Mouse (Mus musculus): ENCODE measurements around the gene Gm9922. TPM values are rescaled to one million over a fixed set of nuclear protein-coding genes. Genes with fewer than 3 reads are reported as not detected.

Gm9922 gene
- 3.1 and 3.5 TPM in 2 replicates for polyA plus RNA-seq (2015; fragmentation: Nextera tagmentation; extraction: Ambion mirVana)

DNA sequence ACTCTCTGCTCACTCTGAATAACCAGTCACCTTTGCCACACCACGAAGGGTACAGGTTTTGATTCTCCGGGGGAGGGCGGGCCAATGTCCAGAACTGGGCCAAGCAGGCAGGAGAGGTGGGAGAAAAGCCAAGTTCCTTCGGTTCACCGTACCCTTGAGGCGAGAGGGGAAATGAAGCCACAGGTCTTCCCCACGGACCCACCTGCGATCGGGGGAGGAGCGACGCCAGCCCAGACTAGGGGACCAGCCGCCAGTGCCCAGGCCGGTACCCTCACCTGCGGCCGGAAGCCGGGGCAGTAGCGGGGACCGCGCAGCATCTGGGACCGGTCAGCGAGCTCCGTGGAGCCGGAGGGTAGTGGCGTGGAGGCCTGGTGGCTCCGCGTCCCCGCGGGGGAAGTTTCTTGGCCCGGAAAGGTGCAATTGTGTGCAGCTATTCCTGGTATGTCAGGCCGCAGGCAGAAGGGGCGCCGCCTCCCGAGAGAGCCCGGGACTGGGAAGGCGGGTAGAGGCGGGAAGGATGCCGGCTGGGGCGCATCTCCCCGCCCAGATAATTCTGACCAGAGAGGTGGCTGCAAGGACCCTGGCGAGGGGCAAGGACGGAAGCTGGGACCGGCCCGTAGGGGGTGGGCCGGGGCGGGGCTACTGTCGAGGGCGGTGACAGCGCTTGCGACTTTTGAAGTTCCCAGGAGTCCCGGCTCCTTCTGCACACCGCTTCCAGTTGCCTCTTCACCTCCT is at the start of gene Gm9922, which contains the start of gene Lmo7:
TSS of gene Gm9922 (minus strand) at position 578 of the 735 bp plus-strand sequence.
TSS of gene Lmo7 (plus strand) at position 721 of the 735 bp plus-strand sequence.
- Histone ChIP-seq H3K4me1 (peaks cover 18% of the 10 kb centered on the region), H3K9me3 (replicated peaks) (no peaks in the 10 kb centered on the region), H3K27ac (no peak within 1 kb of the TSS), H3K36me3 (no peaks in the 10 kb centered on the region), H3K4me2 (peak within 1 kb of the TSS; percentile 99), H3K27me3 (peaks cover 25% of the 10 kb centered on the region; the same call in 1 of the 2 replicates), H3K9ac (peak within 1 kb of the TSS; percentile 59), H3K4me3 (replicated peaks) (peak within 1 kb of the TSS; percentile 60)
- under 1% methylated on average over 51 of the region's 51 CpGs for WGBS
- peak; percentile 96 for ATAC-seq (replicated peaks; ENCODE audit: low FRiP score)

GRCm38 (mm10) chr14:101778426-101778825 is 48.8 kb upstream of the Gm9922 start:
- Histone ChIP-seq H3K4me1 (no peaks in the 10 kb centered on the region), H3K9ac (no peak overlapping the region), H3K4me2 (no peak overlapping the region), H3K9me3 (replicated peaks) (no peaks in the 10 kb centered on the region), H3K4me3 (replicated peaks) (no peak overlapping the region), H3K27ac (no peak overlapping the region), H3K27me3 (no peaks in the 10 kb centered on the region), H3K36me3 (no peaks in the 10 kb centered on the region)
- WGBS: 94% methylated on average over 3 of the region's 3 CpGs
- ATAC-seq (replicated peaks; ENCODE audit: low FRiP score): no peak

DNA sequence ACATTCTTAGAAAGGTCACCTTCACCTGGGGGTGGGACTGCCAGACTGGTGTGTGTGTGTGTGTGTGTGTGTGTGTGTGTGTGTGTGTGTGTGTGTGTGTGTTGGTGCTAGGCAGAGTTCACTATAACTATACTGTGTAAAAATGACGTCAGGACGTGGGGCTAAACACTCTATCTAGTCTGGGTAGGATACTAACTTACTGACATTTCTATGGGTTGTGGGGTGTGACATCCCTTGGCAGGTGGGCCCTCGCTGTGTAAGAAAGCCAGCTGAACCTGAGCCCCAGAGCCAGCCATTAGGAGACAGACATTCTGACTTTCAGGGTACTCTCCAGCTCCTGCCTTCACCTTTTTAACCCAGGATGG is 47.5 kb upstream of the Gm9922 start:
- Histone ChIP-seq H3K9ac (no peak overlapping the region), H3K27ac (no peak overlapping the region), H3K27me3 (no peaks in the 10 kb centered on the region), H3K36me3 (no peaks in the 10 kb centered on the region), H3K4me3 (replicated peaks) (no peak overlapping the region), H3K4me2 (no peak overlapping the region), H3K4me1 (no peaks in the 10 kb centered on the region), H3K9me3 (replicated peaks) (no peaks in the 10 kb centered on the region)
- no peak for ATAC-seq (replicated peaks; ENCODE audit: low FRiP score)
- 55% methylated on average over 3 of the region's 3 CpGs for WGBS

DNA sequence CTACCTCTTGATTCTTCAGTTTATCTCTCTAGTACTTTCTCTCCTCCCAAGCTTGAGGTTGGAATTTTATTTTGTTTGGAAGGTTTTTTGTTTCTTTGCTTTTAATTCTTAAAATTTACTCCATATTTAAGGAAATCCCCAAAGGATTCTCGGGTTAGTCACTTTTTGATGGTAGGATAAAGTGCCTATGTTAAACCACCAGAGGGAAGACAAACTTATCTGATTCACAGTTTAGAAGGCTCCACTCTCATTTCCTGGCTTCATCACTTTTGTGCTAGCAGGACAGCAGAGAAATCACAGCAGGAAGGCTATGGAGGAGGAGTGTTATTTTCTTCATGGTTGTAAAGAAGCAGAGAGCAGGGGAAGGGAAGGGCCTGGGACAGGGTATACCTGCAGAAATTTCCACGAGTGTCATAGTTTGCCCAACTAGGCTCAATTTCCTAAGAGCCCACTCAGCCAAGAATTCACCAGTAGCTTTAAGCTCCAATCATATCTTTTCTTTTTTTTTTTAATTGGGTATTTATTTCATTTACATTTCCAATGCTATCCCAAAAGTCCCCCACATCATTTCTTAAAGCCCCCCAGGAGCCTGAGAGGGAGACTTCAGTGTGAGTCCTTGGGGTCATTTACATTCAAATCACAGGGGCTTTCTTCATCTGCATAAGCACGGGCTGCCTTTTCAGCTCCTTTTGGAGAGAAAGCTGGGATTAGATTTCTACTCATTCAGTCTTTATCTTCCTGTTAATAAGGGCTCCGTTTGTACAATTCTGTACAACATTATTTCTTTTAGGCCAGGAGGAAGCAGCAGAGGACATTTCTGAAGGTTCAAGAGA is 46.9 kb upstream of the Gm9922 start:
- Histone ChIP-seq H3K27me3 (no peaks in the 10 kb centered on the region), H3K36me3 (no peaks in the 10 kb centered on the region), H3K9ac (no peak overlapping the region), H3K4me3 (replicated peaks) (no peak overlapping the region), H3K9me3 (replicated peaks) (no peaks in the 10 kb centered on the region), H3K27ac (no peak overlapping the region), H3K4me1 (no peaks in the 10 kb centered on the region), H3K4me2 (no peak overlapping the region)
- WGBS: 27% methylated on average over 4 of the region's 4 CpGs
- no peak for ATAC-seq (replicated peaks; ENCODE audit: low FRiP score)

DNA sequence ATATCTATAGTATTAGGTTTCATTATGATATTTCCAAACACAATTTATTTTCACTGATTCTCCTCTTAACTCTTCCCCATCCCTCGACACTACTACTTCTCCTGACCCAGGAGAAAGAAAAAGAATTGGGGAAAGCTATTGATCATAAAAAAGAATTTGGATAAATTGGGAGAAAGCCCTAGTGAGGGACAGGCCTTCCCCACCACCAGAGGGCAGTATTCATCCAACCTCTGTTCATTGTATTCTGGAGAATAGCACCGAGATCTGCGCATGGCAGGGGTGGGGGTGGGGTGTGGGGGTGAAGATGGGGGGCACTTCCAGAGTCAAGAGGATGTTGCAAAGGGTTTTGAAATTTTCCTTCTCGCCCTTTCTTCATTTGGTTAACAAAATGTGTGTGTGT is 45.0 kb upstream of the Gm9922 start:
- Histone ChIP-seq H3K27ac (no peak overlapping the region), H3K27me3 (no peaks in the 10 kb centered on the region), H3K9ac (no peak overlapping the region), H3K36me3 (no peaks in the 10 kb centered on the region), H3K4me1 (no peaks in the 10 kb centered on the region), H3K4me2 (no peak overlapping the region), H3K9me3 (replicated peaks) (no peaks in the 10 kb centered on the region), H3K4me3 (replicated peaks) (no peak overlapping the region)
- WGBS: 63% methylated on average over 4 of the region's 4 CpGs
- no peak for ATAC-seq (replicated peaks; ENCODE audit: low FRiP score)

DNA sequence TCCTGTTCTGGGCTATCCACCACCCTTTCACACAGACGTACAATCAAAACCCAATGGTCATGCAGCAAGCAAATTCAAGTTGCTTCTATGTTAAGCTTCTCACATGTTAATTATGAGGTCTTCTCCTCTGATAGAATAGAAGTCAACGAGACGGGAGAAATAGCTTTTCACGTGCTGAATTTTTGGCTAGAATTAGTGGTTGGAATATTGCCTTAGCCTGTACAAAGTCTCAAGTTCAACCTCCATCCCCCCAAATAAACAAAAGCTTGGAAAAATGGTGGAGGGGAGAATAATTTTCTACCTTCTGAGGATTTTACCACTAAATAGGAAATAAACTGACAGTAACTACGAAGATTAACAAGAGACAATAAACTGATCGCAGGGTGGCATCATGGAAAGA is 42.1 kb upstream of the Gm9922 start:
- no peak for ATAC-seq (replicated peaks; ENCODE audit: low FRiP score)

DNA sequence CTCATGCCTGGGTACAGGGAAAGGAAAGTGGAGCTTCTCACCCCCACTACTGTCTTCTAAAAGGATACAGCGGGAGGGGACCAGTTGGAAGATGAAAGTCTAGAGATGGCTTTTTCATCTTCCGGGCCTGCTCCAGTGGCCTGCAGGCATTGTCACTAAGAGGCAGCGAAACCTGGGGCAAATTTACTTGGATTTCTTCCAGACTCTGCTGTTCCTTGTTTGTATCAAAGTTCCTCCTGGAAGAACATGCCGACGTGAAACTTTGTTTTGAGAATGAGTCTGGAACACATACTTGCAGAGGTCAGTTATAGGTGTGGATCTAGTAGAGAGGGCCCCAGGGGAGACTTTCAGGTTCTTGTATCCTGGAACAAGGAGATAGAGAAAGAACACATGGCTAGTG is 41.7 kb upstream of the Gm9922 start:
- Histone ChIP-seq H3K9me3 (replicated peaks) (no peaks in the 10 kb centered on the region), H3K9ac (no peak overlapping the region)
- WGBS: 89% methylated on average over 5 of the region's 5 CpGs

More for the DNA sequence above, 42.1 kb upstream of the Gm9922 start:
- Histone ChIP-seq H3K9me3 (replicated peaks) (no peaks in the 10 kb centered on the region), H3K27me3 (no peaks in the 10 kb centered on the region), H3K36me3 (no peaks in the 10 kb centered on the region), H3K4me1 (no peaks in the 10 kb centered on the region), H3K27ac (no peak overlapping the region), H3K4me3 (replicated peaks) (no peak overlapping the region), H3K9ac (no peak overlapping the region), H3K4me2 (no peak overlapping the region)
- WGBS: 92% methylated on average over 6 of the region's 6 CpGs

GRCm38 (mm10) chr14:101763762-101764295 is 34.2 kb upstream of the Gm9922 start:
- WGBS: 36% methylated on average over 3 of the region's 3 CpGs
- H3K4me2 ChIP-seq: no peak overlapping the region
- ATAC-seq (replicated peaks; ENCODE audit: low FRiP score): no peak
- H3K36me3 ChIP-seq: no peaks in the 10 kb centered on the region
- H3K27me3 ChIP-seq: no peaks in the 10 kb centered on the region
- H3K4me3 ChIP-seq (replicated peaks): no peak overlapping the region
- no peak overlapping the region for H3K9ac ChIP-seq
- H3K27ac ChIP-seq: no peak overlapping the region
- no peaks in the 10 kb centered on the region for H3K4me1 ChIP-seq
- H3K9me3 ChIP-seq (replicated peaks): no peaks in the 10 kb centered on the region

More for the DNA sequence above, 41.7 kb upstream of the Gm9922 start:
- no peaks in the 10 kb centered on the region for H3K4me1 ChIP-seq
- H3K36me3 ChIP-seq: no peaks in the 10 kb centered on the region
- H3K27me3 ChIP-seq: no peaks in the 10 kb centered on the region
- no peak overlapping the region for H3K27ac ChIP-seq
- no peak for ATAC-seq (replicated peaks; ENCODE audit: low FRiP score)
- no peak overlapping the region for H3K4me3 ChIP-seq (replicated peaks)
- H3K4me2 ChIP-seq: no peak overlapping the region

GRCm38 (mm10) chr14:101762267-101762666 is 32.7 kb upstream of the Gm9922 start:
- Histone ChIP-seq H3K27me3 (no peaks in the 10 kb centered on the region), H3K4me1 (no peaks in the 10 kb centered on the region), H3K9ac (no peak overlapping the region), H3K9me3 (replicated peaks) (no peaks in the 10 kb centered on the region), H3K36me3 (no peaks in the 10 kb centered on the region), H3K4me2 (no peak overlapping the region), H3K27ac (no peak overlapping the region), H3K4me3 (replicated peaks) (no peak overlapping the region)
- whole genome bisulfite sequencing: 37% methylated on average over 1 of the region's 1 CpGs
- ATAC-seq (replicated peaks; ENCODE audit: low FRiP score): no peak

GRCm38 (mm10) chr14:101755425-101755824 is 25.8 kb upstream of the Gm9922 start:
- Histone ChIP-seq H3K27me3 (no peaks in the 10 kb centered on the region), H3K4me3 (replicated peaks) (no peak overlapping the region), H3K27ac (no peak overlapping the region), H3K4me2 (no peak overlapping the region), H3K9ac (no peak overlapping the region), H3K4me1 (0 out of 2 replicates have a peak, but pooled peaks cover 5% of the 10 kb centered on the region), H3K36me3 (no peaks in the 10 kb centered on the region), H3K9me3 (replicated peaks) (no peaks in the 10 kb centered on the region)
- 61% methylated on average over 4 of the region's 4 CpGs for WGBS
- ATAC-seq (replicated peaks; ENCODE audit: low FRiP score): no peak

- H3K36me3 ChIP-seq: no peaks in the 10 kb centered on the region
- H3K27ac ChIP-seq: no peak overlapping the region
- 0 out of 2 replicates have a peak, but pooled peaks cover 5% of the 10 kb centered on the region for H3K4me1 ChIP-seq
- ATAC-seq (replicated peaks; ENCODE audit: low FRiP score): peak; percentile 56; the same call in 1 of the 2 replicates
- no peaks in the 10 kb centered on the region for H3K27me3 ChIP-seq
- no peak overlapping the region for H3K9ac ChIP-seq
- no peak overlapping the region for H3K4me3 ChIP-seq (replicated peaks)
- no peak overlapping the region for H3K4me2 ChIP-seq
- 66% methylated on average over 4 of the region's 4 CpGs for WGBS
- no peaks in the 10 kb centered on the region for H3K9me3 ChIP-seq (replicated peaks)
Observed at GRCm38 (mm10) chr14:101750910-101751309, 21.3 kb upstream of the Gm9922 start.

GRCm38 (mm10) chr14:101748436-101748835 is 18.8 kb upstream of the Gm9922 start:
- WGBS: 56% methylated on average over 7 of the region's 7 CpGs
- Histone ChIP-seq H3K9ac (no peak overlapping the region), H3K27me3 (no peaks in the 10 kb centered on the region), H3K27ac (no peak overlapping the region), H3K4me3 (replicated peaks) (no peak overlapping the region), H3K4me2 (no peak overlapping the region), H3K4me1 (0 out of 2 replicates have a peak, but pooled peaks cover 5% of the 10 kb centered on the region), H3K36me3 (no peaks in the 10 kb centered on the region), H3K9me3 (replicated peaks) (no peaks in the 10 kb centered on the region)
- ATAC-seq (replicated peaks; ENCODE audit: low FRiP score): 0 out of 2 replicates have a peak, but pooled peaks have one; percentile 40
